Mouse (Mus musculus): ENCODE measurements around the gene Cpt1a. TPM values are rescaled to one million over a fixed set of nuclear protein-coding genes. Genes with fewer than 3 reads are reported as not detected.

Gene Cpt1a
- polyA plus RNA-seq, 1 experiment from 2014 or later = 33.4 TPM

GRCm38 (mm10) chr19:3376966-3377715 is 55.0 kb downstream of the Cpt1a start:
- no peaks in the 10 kb centered on the region for H3K4me1 ChIP-seq
- no peaks in the 10 kb centered on the region for H3K9me3 ChIP-seq (replicated peaks)
- no peak for ATAC-seq (replicated peaks; ENCODE audit: low FRiP score)
- H3K4me2 ChIP-seq = no peak overlapping the region
- 27% methylated on average over 4 of the region's 4 CpGs for WGBS
- no peak overlapping the region for H3K27ac ChIP-seq
- H3K36me3 ChIP-seq = peaks cover 58% of the 10 kb centered on the region
- H3K27me3 ChIP-seq = no peaks in the 10 kb centered on the region
- no peak overlapping the region for H3K9ac ChIP-seq
- no peak overlapping the region for H3K4me3 ChIP-seq (replicated peaks)

- H3K4me1 ChIP-seq = no peaks in the 10 kb centered on the region
- H3K27me3 ChIP-seq = no peaks in the 10 kb centered on the region
- H3K4me3 ChIP-seq (replicated peaks) = no peak overlapping the region
- no peak for ATAC-seq (replicated peaks; ENCODE audit: low FRiP score)
- H3K9ac ChIP-seq = no peak overlapping the region
- H3K4me2 ChIP-seq = no peak overlapping the region
- H3K36me3 ChIP-seq = peaks cover 58% of the 10 kb centered on the region
- no peaks in the 10 kb centered on the region for H3K9me3 ChIP-seq (replicated peaks)
- no peak overlapping the region for H3K27ac ChIP-seq
- WGBS = 91% methylated on average over 3 of the region's 3 CpGs
Observed at GRCm38 (mm10) chr19:3378614-3379013, 56.5 kb downstream of the Cpt1a start.

GRCm38 (mm10) chr19:3388061-3388460 is 65.9 kb downstream of the Cpt1a start:
- H3K36me3 ChIP-seq = peaks cover 19% of the 10 kb centered on the region
- peaks cover 10% of the 10 kb centered on the region; the same call in 1 of the 2 replicates for H3K4me1 ChIP-seq
- no peak overlapping the region for H3K27ac ChIP-seq
- no peak overlapping the region for H3K4me2 ChIP-seq
- H3K4me3 ChIP-seq (replicated peaks) = no peak overlapping the region
- H3K27me3 ChIP-seq = no peaks in the 10 kb centered on the region
- no peak overlapping the region for H3K9ac ChIP-seq
- WGBS = 72% methylated on average over 6 of the region's 6 CpGs
- no peaks in the 10 kb centered on the region for H3K9me3 ChIP-seq (replicated peaks)
- ATAC-seq (replicated peaks; ENCODE audit: low FRiP score) = no peak

DNA sequence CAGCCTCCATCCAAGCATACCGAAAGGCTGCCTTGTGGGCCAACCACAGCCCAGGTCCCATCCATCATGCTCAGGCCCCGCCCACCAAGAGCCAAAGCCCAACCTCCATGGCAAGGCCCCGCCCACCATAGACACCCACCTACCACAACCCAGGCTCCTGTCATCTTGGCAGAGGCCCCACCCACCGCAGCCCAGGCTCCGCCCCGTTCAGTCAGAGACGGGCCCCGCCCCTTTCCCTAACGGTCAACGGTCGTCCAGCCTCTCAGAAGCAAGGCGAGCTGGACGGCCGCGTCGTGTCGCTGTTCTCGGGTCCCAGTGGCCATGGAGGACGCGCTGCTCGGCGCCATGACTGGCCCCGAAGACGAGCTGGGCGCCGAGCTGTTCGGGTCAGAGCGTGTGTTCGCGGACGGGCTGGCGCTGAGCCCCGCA is 66.5 kb downstream of the Cpt1a start, which contains the start of gene Tesmin:
Gene Tesmin, plus strand, starts transcription at position 229 of the 429 bp plus-strand sequence.
- Histone ChIP-seq H3K9ac (peak within 1 kb of the TSS; percentile 52), H3K4me1 (peaks cover 10% of the 10 kb centered on the region; the same call in 1 of the 2 replicates), H3K27ac (no peak within 1 kb of the TSS), H3K9me3 (replicated peaks) (no peaks in the 10 kb centered on the region), H3K4me2 (peak within 1 kb of the TSS; percentile 98), H3K4me3 (replicated peaks) (peak within 1 kb of the TSS; percentile 55), H3K27me3 (no peaks in the 10 kb centered on the region), H3K36me3 (peaks cover 17% of the 10 kb centered on the region)
- ATAC-seq (replicated peaks; ENCODE audit: low FRiP score) = peak; percentile 92
- 1% methylated on average over 33 of the region's 33 CpGs for WGBS

DNA sequence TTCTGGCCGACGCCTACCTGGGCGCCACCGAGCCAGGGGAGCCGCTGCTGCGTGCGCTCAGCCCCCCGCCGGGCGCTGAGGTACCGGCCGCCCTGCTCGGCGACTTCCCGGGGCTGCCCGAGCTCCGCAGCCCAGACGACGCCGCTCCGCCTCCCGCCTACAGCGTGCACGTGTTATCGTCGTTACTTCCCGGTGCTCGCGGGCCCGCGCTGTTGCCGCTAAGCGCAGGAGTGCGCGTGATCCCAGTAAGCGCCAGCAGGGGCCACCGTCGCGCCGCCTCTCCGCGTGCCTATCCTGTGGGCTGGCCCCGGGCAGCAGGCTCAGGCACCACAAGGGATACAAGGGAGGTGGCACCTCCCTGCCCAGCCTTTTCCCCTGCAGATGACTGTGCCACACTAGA is 67.0 kb downstream of the Cpt1a start:
- peak overlapping the region; percentile 98 for H3K4me2 ChIP-seq
- peak overlapping the region; percentile 55 for H3K4me3 ChIP-seq (replicated peaks)
- peak; percentile 94 for ATAC-seq (replicated peaks; ENCODE audit: low FRiP score)
- H3K9me3 ChIP-seq (replicated peaks) = no peaks in the 10 kb centered on the region
- no peaks in the 10 kb centered on the region for H3K27me3 ChIP-seq
- peak overlapping the region; percentile 52 for H3K9ac ChIP-seq
- peaks cover 12% of the 10 kb centered on the region for H3K36me3 ChIP-seq
- H3K27ac ChIP-seq = no peak overlapping the region
- peaks cover 10% of the 10 kb centered on the region; the same call in 1 of the 2 replicates for H3K4me1 ChIP-seq
- WGBS = under 1% methylated on average over 43 of the region's 43 CpGs

GRCm38 (mm10) chr19:3392384-3392783 is 70.2 kb downstream of the Cpt1a start:
- Histone ChIP-seq H3K27ac (no peak overlapping the region), H3K9ac (no peak overlapping the region), H3K9me3 (replicated peaks) (no peaks in the 10 kb centered on the region), H3K4me3 (replicated peaks) (no peak overlapping the region), H3K27me3 (no peaks in the 10 kb centered on the region), H3K4me1 (peaks cover 10% of the 10 kb centered on the region; the same call in 1 of the 2 replicates), H3K36me3 (no peaks in the 10 kb centered on the region), H3K4me2 (no peak overlapping the region)
- 76% methylated on average over 1 of the region's 1 CpGs for WGBS
- ATAC-seq (replicated peaks; ENCODE audit: low FRiP score) = no peak

GRCm38 (mm10) chr19:3394216-3394615 is 72.1 kb downstream of the Cpt1a start:
- H3K36me3 ChIP-seq = no peaks in the 10 kb centered on the region
- no peaks in the 10 kb centered on the region for H3K9me3 ChIP-seq (replicated peaks)
- H3K9ac ChIP-seq = no peak overlapping the region
- ATAC-seq (replicated peaks; ENCODE audit: low FRiP score) = no peak
- no peak overlapping the region for H3K4me3 ChIP-seq (replicated peaks)
- H3K4me2 ChIP-seq = no peak overlapping the region
- H3K27me3 ChIP-seq = no peaks in the 10 kb centered on the region
- 77% methylated on average over 3 of the region's 3 CpGs for WGBS
- H3K4me1 ChIP-seq = peaks cover 2% of the 10 kb centered on the region; the same call in 1 of the 2 replicates
- H3K27ac ChIP-seq = no peak overlapping the region

GRCm38 (mm10) chr19:3400057-3400456 is 77.9 kb downstream of the Cpt1a start:
- no peak overlapping the region for H3K27ac ChIP-seq
- no peaks in the 10 kb centered on the region for H3K9me3 ChIP-seq (replicated peaks)
- no peaks in the 10 kb centered on the region for H3K27me3 ChIP-seq
- no peaks in the 10 kb centered on the region for H3K36me3 ChIP-seq
- H3K9ac ChIP-seq = no peak overlapping the region
- peak; percentile 71 for ATAC-seq (replicated peaks; ENCODE audit: low FRiP score)
- peaks cover 4% of the 10 kb centered on the region; the same call in 1 of the 2 replicates for H3K4me1 ChIP-seq
- H3K4me3 ChIP-seq (replicated peaks) = no peak overlapping the region
- 58% methylated on average over 4 of the region's 4 CpGs for WGBS
- no peak overlapping the region for H3K4me2 ChIP-seq

DNA sequence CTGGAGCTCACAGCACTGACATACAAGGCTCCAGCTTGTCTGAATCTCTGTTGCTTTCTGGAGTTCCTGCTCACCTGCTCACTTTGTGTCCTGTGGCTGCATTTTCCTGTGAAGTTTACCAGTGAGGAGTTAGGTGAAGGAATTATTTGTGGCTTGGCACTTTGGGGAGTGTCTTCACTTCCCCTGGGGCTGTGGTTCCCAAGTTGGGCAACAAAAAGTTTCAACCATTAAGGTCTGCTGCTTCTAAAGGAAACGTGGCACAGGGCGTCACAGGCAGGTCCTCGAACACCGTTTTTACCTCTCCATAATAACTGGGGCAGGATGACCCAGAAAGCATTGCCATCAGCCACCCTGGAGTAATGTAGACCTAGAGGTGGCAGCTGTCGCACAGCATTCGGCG is 79.4 kb downstream of the Cpt1a start:
- H3K4me2 ChIP-seq = no peak overlapping the region
- H3K36me3 ChIP-seq = no peaks in the 10 kb centered on the region
- no peak overlapping the region for H3K9ac ChIP-seq
- no peaks in the 10 kb centered on the region for H3K9me3 ChIP-seq (replicated peaks)
- ATAC-seq (replicated peaks; ENCODE audit: low FRiP score) = no peak
- no peak overlapping the region for H3K4me3 ChIP-seq (replicated peaks)
- no peaks in the 10 kb centered on the region for H3K27me3 ChIP-seq
- no peak overlapping the region for H3K27ac ChIP-seq
- 88% methylated on average over 7 of the region's 7 CpGs for WGBS
- peaks cover 4% of the 10 kb centered on the region; the same call in 1 of the 2 replicates for H3K4me1 ChIP-seq

GRCm38 (mm10) chr19:3401943-3402342 is 79.8 kb downstream of the Cpt1a start:
- no peaks in the 10 kb centered on the region for H3K36me3 ChIP-seq
- no peak overlapping the region for H3K4me2 ChIP-seq
- no peak overlapping the region for H3K4me3 ChIP-seq (replicated peaks)
- WGBS = 53% methylated on average over 7 of the region's 7 CpGs
- no peaks in the 10 kb centered on the region for H3K27me3 ChIP-seq
- no peaks in the 10 kb centered on the region for H3K9me3 ChIP-seq (replicated peaks)
- no peak overlapping the region for H3K27ac ChIP-seq
- no peak overlapping the region for H3K9ac ChIP-seq
- ATAC-seq (replicated peaks; ENCODE audit: low FRiP score) = no peak
- peaks cover 4% of the 10 kb centered on the region; the same call in 1 of the 2 replicates for H3K4me1 ChIP-seq

- Histone ChIP-seq H3K4me1 (peaks cover 4% of the 10 kb centered on the region; the same call in 1 of the 2 replicates), H3K27me3 (no peaks in the 10 kb centered on the region), H3K36me3 (no peaks in the 10 kb centered on the region), H3K27ac (no peak overlapping the region), H3K4me3 (replicated peaks) (no peak overlapping the region), H3K9ac (no peak overlapping the region), H3K4me2 (no peak overlapping the region), H3K9me3 (replicated peaks) (no peaks in the 10 kb centered on the region)
- 83% methylated on average over 6 of the region's 6 CpGs for WGBS
- no peak for ATAC-seq (replicated peaks; ENCODE audit: low FRiP score)
Observed at GRCm38 (mm10) chr19:3402390-3402789, 80.3 kb downstream of the Cpt1a start.

DNA sequence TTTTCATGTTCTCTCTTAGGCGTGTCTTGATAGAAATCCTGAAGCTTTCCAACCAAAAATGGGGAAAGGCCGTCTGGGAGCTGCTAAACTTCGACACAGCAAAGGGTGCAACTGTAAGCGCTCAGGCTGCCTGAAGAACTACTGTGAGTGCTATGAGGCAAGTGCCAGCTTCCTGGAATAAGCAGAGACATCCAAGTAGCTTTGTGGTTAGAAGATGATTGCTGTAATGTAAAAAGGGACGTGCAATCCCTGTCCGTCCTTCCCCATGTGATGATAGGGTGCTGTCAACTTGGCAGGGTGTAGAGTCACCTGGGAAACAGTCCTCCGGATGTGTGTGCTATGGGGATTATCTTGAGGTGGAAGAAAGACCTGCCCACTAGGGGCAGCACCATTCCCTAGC is 81.9 kb downstream of the Cpt1a start:
- H3K27ac ChIP-seq = no peak overlapping the region
- WGBS = 89% methylated on average over 7 of the region's 7 CpGs
- peaks cover 4% of the 10 kb centered on the region; the same call in 1 of the 2 replicates for H3K4me1 ChIP-seq

More for the DNA sequence above, 81.9 kb downstream of the Cpt1a start:
- no peaks in the 10 kb centered on the region for H3K36me3 ChIP-seq
- no peak for ATAC-seq (replicated peaks; ENCODE audit: low FRiP score)
- H3K9me3 ChIP-seq (replicated peaks) = no peaks in the 10 kb centered on the region
- no peak overlapping the region for H3K4me2 ChIP-seq
- no peaks in the 10 kb centered on the region for H3K27me3 ChIP-seq
- no peak overlapping the region for H3K9ac ChIP-seq
- H3K4me3 ChIP-seq (replicated peaks) = no peak overlapping the region

Measured in kidney, embryonic 15.5 days (tissue).